Mouse (Mus musculus) hindlimb bud, embryonic 11.5 days (tissue): ENCODE data around the gene Gm14744.
"Not testable (repeated sequence)": the region's sequence is repeated elsewhere in the genome, so short reads cannot be mapped to it uniquely, and the experiment has no call there.

Experiments
- DNase-seq: peaks from one replicate; pipeline ENCODE4 v3.0.0-alpha.2; 2012; ENCODE audit warnings: low read depth, low spot score; ENCODE audit errors: extremely low spot score

The Gm14744 gene

DNA sequence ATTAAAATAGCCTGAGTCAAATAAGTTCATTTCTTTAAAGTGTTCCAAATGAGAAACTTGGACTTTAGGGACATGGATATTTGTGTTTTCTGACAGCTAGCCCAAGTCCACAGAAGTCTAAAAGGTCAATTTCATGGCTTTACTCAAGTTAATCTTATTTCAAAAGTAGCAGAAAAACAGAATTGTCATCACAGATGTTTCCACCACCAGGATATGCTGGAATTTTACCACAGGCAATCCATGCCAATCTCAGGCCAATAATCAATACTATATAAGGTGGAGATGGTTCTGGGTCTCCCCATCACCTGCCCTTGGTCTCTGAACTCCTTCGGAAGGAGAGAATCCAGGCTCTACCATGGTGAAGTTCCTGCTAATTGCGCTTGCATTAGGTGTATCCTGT, at the start of gene Gm14744:
Gene Gm14744 (plus strand): TSS at position 301 of the 400 bp plus-strand sequence.
- not testable (repeated sequence) for DNase-seq

DNA sequence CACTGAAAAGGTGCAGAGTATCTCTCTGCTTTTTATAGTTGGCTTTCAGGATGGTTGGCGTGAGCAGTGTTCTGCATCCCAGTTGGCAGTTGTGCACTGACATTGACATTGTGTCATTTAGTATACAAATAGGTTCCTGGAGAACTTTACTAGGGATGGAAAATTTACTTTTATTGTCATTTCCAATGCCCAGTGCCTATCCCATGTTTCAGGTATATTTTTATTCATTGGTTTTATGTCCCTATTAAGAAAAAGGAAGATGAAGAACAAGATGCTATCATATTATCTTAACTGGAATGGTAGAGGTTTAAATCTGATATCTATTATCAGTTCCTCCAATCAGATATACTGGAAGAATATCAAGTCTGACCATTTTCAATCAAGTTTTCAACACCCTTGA, 11.0 kb upstream of the Gm14744 start, which contains the start of gene Pbsn:
Gene Pbsn (minus strand): TSS at position 101 of the 400 bp plus-strand sequence.
- DNase-seq, result no peak

DNA sequence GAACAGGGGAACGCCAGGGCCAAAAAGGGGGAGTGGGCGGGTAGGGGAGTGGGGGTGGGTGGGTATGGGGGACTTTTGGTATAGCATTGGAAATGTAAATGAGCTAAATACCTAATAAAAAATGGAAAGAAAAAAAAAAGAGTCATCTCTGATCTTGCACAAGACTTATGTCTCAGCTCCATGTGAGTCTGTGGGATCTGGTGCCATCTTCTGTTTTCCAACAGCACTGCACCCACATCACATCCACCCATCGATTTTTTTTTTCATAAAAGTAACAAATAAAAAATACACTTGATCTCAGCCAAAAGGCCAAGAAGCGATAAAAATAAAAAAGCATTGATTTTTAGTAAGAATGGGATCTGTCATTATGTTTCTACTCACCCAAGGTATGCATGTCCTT, 15.5 kb downstream of the Gm14744 start:
- not testable (repeated sequence) for DNase-seq
